Mouse (Mus musculus) hindbrain, embryonic 15.5 days (tissue): ENCODE data around the gene Cbfa2t2. TPM values are rescaled to one million over a fixed set of nuclear protein-coding genes. Genes with fewer than 3 reads are reported as not detected.
A peak's percentile ranks its signal among the peaks of the same experiment; 100 is the strongest.

Source experiments
- ATAC-seq: fragments of 200-750 bp; cut with Nextera tagmentation; 2 replicates; pipeline ENCODE4 v1.8.0; 2017; ENCODE audit warnings: low read depth, moderate number of reproducible peaks, moderate TSS enrichment; ENCODE audit not compliant: low FRiP score
- H3K27ac ChIP-seq: fragments of 300-500 bp; sonication (generic); replicated peaks from 2 replicates; pipeline ENCODE4 v1.5.1; 2015; ENCODE audit warnings: mild to moderate bottlenecking, inconsistent platforms
- H3K27me3 ChIP-seq: fragments of 300-500 bp; sonication (generic); 2 replicates; pipeline ENCODE4 v1.6.1; 2015; ENCODE audit warnings: control low read depth, inconsistent platforms
- H3K36me3 ChIP-seq: fragments of 300-500 bp; sonication (generic); 2 replicates; pipeline ENCODE4 v1.6.1; 2015; ENCODE audit warnings: control low read depth, inconsistent platforms
- H3K4me1 ChIP-seq: fragments of 300-500 bp; sonication (generic); replicated peaks from 2 replicates; pipeline ENCODE4 v1.6.1; 2015; ENCODE audit warnings: control low read depth, inconsistent platforms
- H3K4me2 ChIP-seq: fragments of 300-500 bp; sonication (generic); 2 replicates; pipeline ENCODE4 v1.6.1; 2015; ENCODE audit warnings: moderate library complexity, mild to moderate bottlenecking, inconsistent platforms
- H3K4me3 ChIP-seq: fragments of 300-500 bp; sonication (generic); 2 replicates; pipeline ENCODE4 v1.5.1; 2015; ENCODE audit warnings: mild to moderate bottlenecking, inconsistent platforms
- H3K9ac ChIP-seq: fragments of 300-500 bp; sonication (generic); 2 replicates; pipeline ENCODE4 v1.6.1; 2015; ENCODE audit warnings: inconsistent platforms
- H3K9me3 ChIP-seq: fragments of 300-500 bp; sonication (generic); 2 replicates; pipeline ENCODE4 v1.6.1; 2016; ENCODE audit warnings: control low read depth, inconsistent platforms
- WGBS: fragments of 180-500 bp; shearing (Covaris S2); methylation state at CpG from one replicate; pipeline ENCODE4 v1.1.7; 2015; 5-methylcytosine and 5-hydroxymethylcytosine counted together
- polyA plus RNA-seq: library from polyadenylated mRNA; unstranded; fragments of >200 nt; fragmentation: Nextera tagmentation; extraction: Ambion mirVana; gene quantifications from 2 replicates; pipeline ENCODE4 v1.2.1, GENCODE M21; 2015

Cbfa2t2 gene
- polyA plus RNA-seq, 1 experiment from 2014 or later: 48.0 TPM

GRCm38 (mm10) chr2:154517424-154517823 lies 81.1 kb downstream of the Cbfa2t2 start:
- Histone ChIP-seq H3K36me3 (peaks cover 22% of the 10 kb centered on the region; the same call in 1 of the 2 replicates), H3K27me3 (no peaks in the 10 kb centered on the region), H3K4me1 (no peaks in the 10 kb centered on the region), H3K4me3 (no peak overlapping the region), H3K9ac (no peak overlapping the region), H3K27ac (no peak overlapping the region), H3K9me3 (no peaks in the 10 kb centered on the region), H3K4me2 (no peak overlapping the region)
- 97% methylated on average over 5 of the region's 5 CpGs for WGBS
- no peak for ATAC-seq

- H3K27ac ChIP-seq: no peak overlapping the region
- no peaks in the 10 kb centered on the region for H3K4me1 ChIP-seq
- peaks cover 49% of the 10 kb centered on the region for H3K36me3 ChIP-seq
- no peak for ATAC-seq
- H3K4me3 ChIP-seq: no peak overlapping the region
- H3K9me3 ChIP-seq: no peaks in the 10 kb centered on the region
- no peak overlapping the region for H3K9ac ChIP-seq
- no peak overlapping the region for H3K4me2 ChIP-seq
- H3K27me3 ChIP-seq: no peaks in the 10 kb centered on the region
Observed at GRCm38 (mm10) chr2:154521449-154521848, 85.2 kb downstream of the Cbfa2t2 start.

- WGBS: 96% methylated on average over 5 of the region's 5 CpGs
- Histone ChIP-seq H3K4me1 (no peaks in the 10 kb centered on the region), H3K9me3 (no peaks in the 10 kb centered on the region), H3K27ac (no peak overlapping the region), H3K36me3 (peaks cover 49% of the 10 kb centered on the region), H3K4me3 (no peak overlapping the region), H3K9ac (no peak overlapping the region), H3K4me2 (no peak overlapping the region), H3K27me3 (no peaks in the 10 kb centered on the region)
- no peak for ATAC-seq
Observed at GRCm38 (mm10) chr2:154522334-154522733, 86.1 kb downstream of the Cbfa2t2 start.

GRCm38 (mm10) chr2:154525285-154525684 lies 89.0 kb downstream of the Cbfa2t2 start:
- Histone ChIP-seq H3K27ac (no peak overlapping the region), H3K9me3 (no peaks in the 10 kb centered on the region), H3K4me1 (no peaks in the 10 kb centered on the region), H3K9ac (no peak overlapping the region), H3K4me3 (no peak overlapping the region), H3K4me2 (no peak overlapping the region), H3K36me3 (peaks cover 50% of the 10 kb centered on the region), H3K27me3 (no peaks in the 10 kb centered on the region)
- no peak for ATAC-seq
- 95% methylated on average over 2 of the region's 2 CpGs for WGBS

- no peak overlapping the region for H3K27ac ChIP-seq
- no peak overlapping the region for H3K4me2 ChIP-seq
- ATAC-seq: no peak
- peaks cover 56% of the 10 kb centered on the region for H3K36me3 ChIP-seq
- 73% methylated on average over 3 of the region's 3 CpGs for WGBS
- no peaks in the 10 kb centered on the region for H3K9me3 ChIP-seq
- H3K9ac ChIP-seq: no peak overlapping the region
- H3K4me3 ChIP-seq: no peak overlapping the region
- H3K4me1 ChIP-seq: no peaks in the 10 kb centered on the region
- H3K27me3 ChIP-seq: no peaks in the 10 kb centered on the region
Observed at GRCm38 (mm10) chr2:154526531-154526930, 90.2 kb downstream of the Cbfa2t2 start.

- Histone ChIP-seq H3K36me3 (peaks cover 54% of the 10 kb centered on the region), H3K4me1 (peaks cover 3% of the 10 kb centered on the region), H3K4me3 (no peak overlapping the region), H3K9ac (no peak overlapping the region), H3K9me3 (no peaks in the 10 kb centered on the region), H3K4me2 (no peak overlapping the region), H3K27ac (no peak overlapping the region), H3K27me3 (no peaks in the 10 kb centered on the region)
- no peak for ATAC-seq
- WGBS: 36% methylated on average over 3 of the region's 3 CpGs
Observed at GRCm38 (mm10) chr2:154532888-154533287, 96.6 kb downstream of the Cbfa2t2 start.

- H3K36me3 ChIP-seq: peaks cover 42% of the 10 kb centered on the region
- no peak overlapping the region for H3K9ac ChIP-seq
- WGBS: 96% methylated on average over 12 of the region's 12 CpGs
- no peak; the same call in 1 of the 2 replicates for ATAC-seq
- no peaks in the 10 kb centered on the region for H3K9me3 ChIP-seq
- no peaks in the 10 kb centered on the region for H3K27me3 ChIP-seq
- no peak overlapping the region for H3K4me3 ChIP-seq
- no peak overlapping the region for H3K4me2 ChIP-seq
- H3K27ac ChIP-seq: no peak overlapping the region
- H3K4me1 ChIP-seq: peaks cover 20% of the 10 kb centered on the region
Observed at GRCm38 (mm10) chr2:154534704-154535270, 98.5 kb downstream of the Cbfa2t2 start.

- 30% methylated on average over 2 of the region's 2 CpGs for WGBS
- H3K27me3 ChIP-seq: no peaks in the 10 kb centered on the region
- no peak overlapping the region for H3K4me3 ChIP-seq
- ATAC-seq: no peak
- no peak overlapping the region for H3K9ac ChIP-seq
- peaks cover 27% of the 10 kb centered on the region for H3K36me3 ChIP-seq
- no peaks in the 10 kb centered on the region for H3K9me3 ChIP-seq
- peak overlapping the region; percentile 56 for H3K27ac ChIP-seq
- H3K4me2 ChIP-seq: no peak overlapping the region
- H3K4me1 ChIP-seq: peaks cover 20% of the 10 kb centered on the region
Observed at GRCm38 (mm10) chr2:154538310-154538709, 102.0 kb downstream of the Cbfa2t2 start.

GRCm38 (mm10) chr2:154538710-154539109 lies 102.4 kb downstream of the Cbfa2t2 start:
- Histone ChIP-seq H3K4me1 (peaks cover 20% of the 10 kb centered on the region), H3K4me3 (no peak overlapping the region), H3K9me3 (no peaks in the 10 kb centered on the region), H3K27me3 (no peaks in the 10 kb centered on the region), H3K36me3 (peaks cover 26% of the 10 kb centered on the region), H3K27ac (peak overlapping the region; percentile 56), H3K4me2 (no peak overlapping the region), H3K9ac (no peak overlapping the region)
- WGBS: 33% methylated on average over 3 of the region's 3 CpGs
- ATAC-seq: no peak

GRCm38 (mm10) chr2:154539720-154540119 lies 103.4 kb downstream of the Cbfa2t2 start:
- no peak for ATAC-seq
- no peak overlapping the region for H3K4me2 ChIP-seq
- no peak overlapping the region for H3K4me3 ChIP-seq
- H3K27ac ChIP-seq: 0 out of 2 replicates have a peak overlapping the region, but pooled peaks have one; percentile 43
- H3K9me3 ChIP-seq: no peaks in the 10 kb centered on the region
- peaks cover 20% of the 10 kb centered on the region for H3K4me1 ChIP-seq
- peaks cover 21% of the 10 kb centered on the region for H3K36me3 ChIP-seq
- no peaks in the 10 kb centered on the region for H3K27me3 ChIP-seq
- 78% methylated on average over 3 of the region's 3 CpGs for WGBS
- no peak overlapping the region for H3K9ac ChIP-seq

GRCm38 (mm10) chr2:154541630-154542029 lies 105.3 kb downstream of the Cbfa2t2 start:
- Histone ChIP-seq H3K4me2 (no peak overlapping the region), H3K27ac (no peak overlapping the region), H3K27me3 (no peaks in the 10 kb centered on the region), H3K36me3 (peaks cover 4% of the 10 kb centered on the region; the same call in 1 of the 2 replicates), H3K9me3 (no peaks in the 10 kb centered on the region), H3K4me3 (no peak overlapping the region), H3K9ac (no peak overlapping the region), H3K4me1 (peaks cover 20% of the 10 kb centered on the region)
- 75% methylated on average over 2 of the region's 2 CpGs for WGBS
- ATAC-seq: no peak

- no peaks in the 10 kb centered on the region for H3K36me3 ChIP-seq
- WGBS: 69% methylated on average over 9 of the region's 9 CpGs
Observed at GRCm38 (mm10) chr2:154543567-154544347, 107.5 kb downstream of the Cbfa2t2 start.

More at GRCm38 (mm10) chr2:154543567-154544347, 107.5 kb downstream of the Cbfa2t2 start:
- Histone ChIP-seq H3K9me3 (no peaks in the 10 kb centered on the region), H3K4me2 (no peak overlapping the region), H3K27me3 (no peaks in the 10 kb centered on the region), H3K27ac (peak overlapping the region; percentile 84), H3K4me3 (no peak overlapping the region), H3K9ac (no peak overlapping the region), H3K4me1 (peaks cover 10% of the 10 kb centered on the region)
- peak; percentile 87 for ATAC-seq
